Mouse (Mus musculus): ENCODE measurements around the gene Dolk.

The Dolk gene

DNA sequence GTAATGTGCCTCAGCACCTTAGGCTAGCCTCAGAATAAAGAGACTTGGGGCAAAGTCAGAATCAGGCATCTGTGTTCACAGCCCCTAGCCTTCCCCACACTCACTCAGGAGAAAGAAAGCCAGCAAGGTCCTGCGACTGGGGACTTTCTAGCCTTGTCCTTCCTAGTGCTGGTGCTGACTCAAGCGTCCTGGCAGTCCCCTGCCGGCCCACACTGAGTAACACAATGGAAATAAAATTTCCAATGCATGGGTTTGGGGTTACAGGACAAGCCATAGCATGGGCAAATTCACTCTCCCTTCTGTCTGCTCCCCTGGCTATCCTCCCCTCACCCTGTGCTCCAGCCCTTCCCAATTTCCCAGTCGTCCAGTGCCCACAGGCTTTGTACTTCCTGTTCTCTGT lies 17.8 kb downstream of the Dolk start:
- DNase-seq (ENCODE audit: low read depth, low spot score), result no peak

GRCm38 (mm10) chr2:30267466-30267865 lies 18.7 kb downstream of the Dolk start:
- DNase-seq (ENCODE audit: low read depth, low spot score), result no peak

DNA sequence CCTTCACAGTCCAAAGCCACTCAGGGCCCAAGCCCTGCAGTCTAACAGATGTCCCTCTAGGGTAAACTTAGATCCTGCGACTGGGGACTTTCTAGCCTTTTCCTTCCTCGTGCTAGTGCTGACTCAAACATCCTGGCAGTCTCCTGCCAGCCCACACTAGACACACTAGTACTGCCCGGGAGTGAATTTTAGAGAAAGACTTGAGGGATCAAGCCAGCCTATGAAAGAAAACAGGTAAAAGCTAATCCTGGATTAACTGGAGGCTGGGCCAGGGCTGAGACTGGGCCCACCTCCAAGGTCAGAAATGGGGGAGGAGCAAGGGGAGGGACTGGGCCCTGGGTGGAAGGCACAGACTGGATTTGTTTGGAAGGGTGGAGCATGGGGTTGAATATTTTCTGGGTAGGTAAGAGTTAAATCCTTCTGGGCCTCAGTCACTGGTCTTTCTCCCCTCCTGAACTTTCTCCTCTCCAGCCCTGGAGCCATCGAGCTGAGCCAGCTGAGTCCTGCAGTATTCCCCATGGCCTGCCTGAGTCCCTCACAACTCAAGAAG lies 19.7 kb downstream of the Dolk start:
- DNase-seq (ENCODE audit: low read depth, low spot score), result no peak

GRCm38 (mm10) chr2:30265767-30266253 lies 20.3 kb downstream of the Dolk start, which contains the start of gene Phyhd1:
TSS of gene Phyhd1 (plus strand) at chr2:30266203.
- DNase-seq (ENCODE audit: low read depth, low spot score), result no peak

- no peak for DNase-seq (ENCODE audit: low read depth, low spot score)
Observed at GRCm38 (mm10) chr2:30264671-30265519, 21.2 kb downstream of the Dolk start.

DNA sequence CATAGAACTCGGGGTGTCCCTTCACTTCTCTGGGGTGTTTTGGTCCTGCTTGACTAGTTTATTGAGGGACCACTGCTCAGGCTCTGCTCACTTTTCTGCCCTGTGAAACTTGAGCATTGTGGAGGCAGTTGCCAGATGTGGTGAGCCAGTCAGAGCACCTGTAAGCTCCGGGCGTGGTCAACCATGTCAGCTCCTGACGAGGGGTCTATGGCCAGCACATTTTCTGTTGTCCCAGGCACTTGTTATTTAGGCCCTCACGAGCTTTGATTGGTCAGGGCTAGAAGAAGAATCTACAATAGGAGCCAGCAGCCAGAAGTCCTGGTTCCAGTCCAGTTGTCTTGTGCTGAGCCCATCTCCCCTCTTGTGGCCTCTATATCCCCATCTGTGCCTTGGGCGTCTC lies 22.3 kb downstream of the Dolk start:
- DNase-seq (ENCODE audit: low read depth, low spot score), result no peak

DNA sequence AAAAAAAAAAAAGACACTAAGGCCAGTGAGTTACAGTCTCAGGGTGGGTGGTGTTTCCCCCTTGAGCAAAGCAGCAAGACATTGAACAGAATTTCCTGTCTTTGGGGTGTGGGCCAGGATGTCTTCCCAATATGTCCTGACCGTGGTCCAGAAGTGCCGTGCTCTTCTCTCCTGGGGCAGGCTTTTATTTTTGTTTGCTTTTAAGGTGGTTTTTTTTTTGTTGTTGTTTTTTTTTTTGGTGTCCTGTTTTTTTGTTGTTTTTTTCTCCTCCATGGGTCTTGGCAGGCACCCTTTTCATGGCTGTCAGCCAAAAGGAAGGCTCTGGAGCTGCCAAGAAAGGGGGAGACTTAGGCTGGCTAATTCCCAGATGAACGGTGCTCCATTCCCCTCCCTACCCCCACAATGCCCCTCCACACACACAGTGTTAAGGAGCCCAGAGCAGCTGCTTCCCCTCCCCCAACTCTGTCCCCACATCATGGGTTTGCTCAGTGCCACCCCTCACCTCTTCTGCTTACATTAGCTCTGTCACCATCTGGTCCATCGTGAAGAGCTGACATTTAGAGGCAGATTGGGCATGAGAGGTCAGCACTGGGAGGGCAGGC lies 23.2 kb downstream of the Dolk start:
- no peak for DNase-seq (ENCODE audit: low read depth, low spot score)

- no peak for DNase-seq (ENCODE audit: low read depth, low spot score)
Observed at GRCm38 (mm10) chr2:30261921-30262839, 24.0 kb downstream of the Dolk start.

DNA sequence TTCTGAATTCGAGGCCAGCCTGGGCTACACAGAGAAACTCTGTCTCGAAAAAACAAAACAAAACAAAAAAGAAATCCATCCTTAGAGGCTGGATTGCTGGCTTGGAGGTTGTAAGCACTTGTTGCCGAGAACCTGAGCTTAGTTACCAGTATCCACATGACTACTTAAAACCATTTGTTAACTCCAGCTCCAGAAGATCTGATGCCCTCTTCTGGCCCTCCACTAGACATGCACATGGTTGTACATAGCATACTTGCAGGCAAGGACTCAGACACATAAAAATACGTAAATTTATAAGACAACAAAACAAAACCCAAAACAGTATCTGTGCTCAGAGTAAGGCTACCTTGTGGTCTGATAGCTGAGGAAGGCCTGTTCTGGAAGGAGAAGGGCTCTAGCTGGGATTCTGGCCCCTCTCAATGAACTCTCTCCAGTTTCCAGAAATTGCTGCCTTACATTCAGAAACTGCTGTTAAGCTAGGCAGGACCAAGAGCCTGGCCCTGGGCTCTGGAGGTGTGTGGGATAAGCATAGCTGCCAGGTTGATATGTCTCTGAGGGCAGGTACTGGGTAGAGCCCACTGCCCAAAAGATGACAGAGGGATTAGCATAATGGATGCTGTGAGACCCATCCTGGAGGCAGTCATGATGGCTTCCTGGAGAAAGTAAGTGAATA lies 24.9 kb downstream of the Dolk start:
- DNase-seq (ENCODE audit: low read depth, low spot score), result no peak

DNA sequence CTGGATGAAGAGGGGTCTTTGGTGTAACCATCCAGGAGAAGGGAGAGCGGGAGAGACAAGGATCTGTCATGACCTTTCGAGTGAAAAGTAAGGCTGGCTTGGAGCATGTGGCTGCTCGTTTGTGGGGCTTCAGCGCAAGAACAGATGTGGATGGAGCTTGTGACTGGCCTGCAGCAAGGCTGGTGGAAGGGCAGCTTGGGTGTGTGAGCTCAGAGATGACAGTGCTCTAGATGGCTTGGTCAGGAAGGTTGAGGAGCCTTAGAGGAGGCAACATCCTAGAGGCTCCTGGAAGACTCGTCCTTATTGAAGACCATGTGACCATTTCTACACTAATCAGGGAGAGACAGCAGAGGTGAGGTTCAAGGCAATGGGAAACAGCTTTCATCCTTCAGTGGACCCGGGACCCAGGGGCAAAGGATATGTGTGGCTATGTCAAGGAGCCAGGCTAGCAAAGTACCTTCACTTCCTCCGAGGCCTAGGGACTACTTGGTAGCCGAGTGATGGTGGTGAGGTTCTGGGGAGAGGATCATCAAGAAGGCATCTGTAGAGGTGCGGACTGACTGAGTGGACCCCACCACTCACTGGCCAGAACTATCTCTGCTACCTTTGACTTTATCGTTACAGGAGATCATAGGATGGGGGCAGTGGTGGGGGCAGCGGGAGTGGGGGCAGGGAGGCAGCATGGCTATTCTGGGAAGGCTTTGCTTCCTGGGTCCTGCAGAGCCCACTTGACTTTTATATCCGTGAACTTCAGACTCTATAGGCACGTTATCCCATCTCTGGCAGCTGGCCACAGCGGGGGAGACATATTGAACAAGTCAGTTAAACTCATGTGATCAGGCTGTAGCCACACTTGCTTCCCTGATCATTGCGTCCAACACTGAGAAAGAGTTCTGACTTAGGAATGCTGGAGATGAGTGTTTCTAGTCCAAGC lies 26.7 kb downstream of the Dolk start:
- no peak for DNase-seq (ENCODE audit: low read depth, low spot score)

DNA sequence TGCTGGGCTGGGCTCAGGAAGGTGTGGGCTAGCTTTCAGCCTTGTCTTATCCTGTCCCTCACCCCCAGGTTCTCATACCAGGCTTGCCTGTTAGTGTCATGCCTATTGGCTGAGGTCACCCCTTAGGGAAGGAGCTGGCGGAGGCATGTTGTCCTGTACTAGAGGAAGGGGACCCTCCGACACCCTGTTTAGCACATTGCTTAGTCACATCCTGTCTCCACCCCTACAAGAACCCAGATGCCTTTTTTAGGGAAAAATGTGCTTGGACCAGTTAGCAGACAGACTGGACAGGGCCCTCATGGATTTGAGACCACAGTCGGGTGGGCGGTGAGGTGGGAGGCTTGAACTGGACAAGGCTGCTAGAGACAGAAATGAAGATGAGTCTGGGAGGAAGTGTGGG lies 27.5 kb downstream of the Dolk start:
- no peak for DNase-seq (ENCODE audit: low read depth, low spot score)

DNA sequence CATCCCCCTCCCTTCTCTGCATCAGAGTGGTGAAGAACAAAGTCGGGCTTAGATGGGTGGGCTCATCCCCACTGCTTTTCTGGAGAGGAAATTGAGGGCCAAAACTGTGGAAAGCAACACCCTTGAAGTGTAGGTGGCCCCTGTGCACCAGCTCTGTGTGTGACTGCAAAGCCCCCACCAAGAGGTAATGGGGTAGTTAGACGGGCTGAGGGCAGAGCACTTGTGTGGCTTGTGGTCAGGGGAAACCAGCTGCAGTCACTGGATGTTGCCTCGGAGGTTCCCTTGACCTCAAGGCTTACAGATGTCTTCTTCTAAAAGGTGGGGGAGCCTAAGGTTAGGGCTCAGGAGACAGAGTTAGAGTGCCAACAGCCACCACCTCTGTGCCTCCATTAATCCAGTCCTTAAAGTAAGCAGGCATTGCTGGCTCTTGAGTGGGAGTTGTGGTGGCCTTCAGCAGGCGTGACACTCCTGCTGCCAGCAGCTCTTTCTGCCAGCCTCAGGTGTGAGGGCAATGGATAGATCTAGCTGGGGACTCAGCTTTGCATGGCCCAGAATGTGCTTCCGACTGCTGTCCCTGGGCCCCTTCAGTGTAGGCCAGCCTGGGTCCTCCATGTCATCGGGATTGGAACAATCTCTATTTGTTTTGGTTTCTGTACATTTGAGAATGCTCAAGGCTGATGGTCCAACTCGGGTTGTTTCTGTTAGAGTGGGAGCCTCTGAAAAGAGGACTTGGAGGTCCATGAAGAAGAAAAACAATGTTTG lies 28.3 kb downstream of the Dolk start:
- no peak for DNase-seq (ENCODE audit: low read depth, low spot score)

- no peak for DNase-seq (ENCODE audit: low read depth, low spot score)
Observed at GRCm38 (mm10) chr2:30256616-30257350, 29.4 kb downstream of the Dolk start.

DNA sequence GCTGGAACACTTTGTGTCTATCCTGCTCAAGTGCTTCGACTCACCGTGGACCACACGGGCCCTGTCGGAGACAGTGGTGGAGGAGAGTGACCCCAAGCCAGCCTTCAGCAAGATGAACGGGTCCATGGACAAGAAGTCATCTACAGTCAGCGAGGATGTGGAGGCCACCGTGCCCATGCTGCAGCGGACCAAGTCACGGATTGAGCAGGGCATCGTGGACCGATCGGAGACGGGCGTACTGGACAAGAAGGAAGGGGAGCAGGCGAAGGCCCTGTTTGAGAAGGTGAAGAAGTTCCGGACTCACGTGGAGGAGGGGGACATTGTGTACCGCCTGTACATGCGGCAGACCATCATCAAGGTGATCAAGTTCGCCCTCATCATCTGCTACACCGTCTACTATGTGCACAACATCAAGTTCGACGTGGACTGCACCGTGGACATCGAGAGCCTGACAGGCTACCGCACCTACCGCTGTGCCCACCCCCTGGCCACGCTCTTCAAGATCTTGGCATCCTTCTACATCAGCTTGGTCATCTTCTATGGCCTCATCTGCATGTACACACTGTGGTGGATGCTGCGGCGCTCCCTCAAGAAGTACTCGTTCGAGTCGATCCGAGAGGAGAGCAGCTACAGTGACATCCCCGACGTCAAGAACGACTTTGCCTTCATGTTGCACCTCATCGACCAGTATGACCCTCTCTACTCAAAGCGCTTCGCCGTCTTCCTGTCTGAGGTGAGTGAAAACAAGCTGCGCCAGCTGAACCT lies 30.3 kb downstream of the Dolk start:
- no peak for DNase-seq (ENCODE audit: low read depth, low spot score)

DNA sequence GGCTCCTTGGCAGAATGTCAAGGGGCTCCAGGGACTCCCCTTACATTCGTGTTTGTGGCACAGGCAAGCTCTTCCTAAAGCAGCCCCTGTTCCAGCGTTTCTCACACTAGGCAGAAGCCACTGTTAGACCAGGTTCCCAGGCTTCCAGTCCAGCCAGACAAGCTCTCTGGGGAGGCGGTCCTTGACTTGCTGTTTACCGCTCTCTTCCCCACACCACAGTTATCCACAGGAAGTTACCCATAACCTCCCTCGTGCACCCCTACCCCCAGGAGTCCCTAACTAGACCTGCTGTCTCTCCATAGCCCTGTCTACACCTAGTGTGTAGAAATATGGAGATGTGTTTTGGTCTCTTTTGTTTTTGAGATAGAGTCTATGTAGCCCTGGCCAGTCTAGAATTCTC lies 32.3 kb downstream of the Dolk start:
- DNase-seq (ENCODE audit: low read depth, low spot score), result no peak

GRCm38 (mm10) chr2:30252521-30252920 lies 33.6 kb downstream of the Dolk start:
- DNase-seq (ENCODE audit: low read depth, low spot score), result no peak

DNA sequence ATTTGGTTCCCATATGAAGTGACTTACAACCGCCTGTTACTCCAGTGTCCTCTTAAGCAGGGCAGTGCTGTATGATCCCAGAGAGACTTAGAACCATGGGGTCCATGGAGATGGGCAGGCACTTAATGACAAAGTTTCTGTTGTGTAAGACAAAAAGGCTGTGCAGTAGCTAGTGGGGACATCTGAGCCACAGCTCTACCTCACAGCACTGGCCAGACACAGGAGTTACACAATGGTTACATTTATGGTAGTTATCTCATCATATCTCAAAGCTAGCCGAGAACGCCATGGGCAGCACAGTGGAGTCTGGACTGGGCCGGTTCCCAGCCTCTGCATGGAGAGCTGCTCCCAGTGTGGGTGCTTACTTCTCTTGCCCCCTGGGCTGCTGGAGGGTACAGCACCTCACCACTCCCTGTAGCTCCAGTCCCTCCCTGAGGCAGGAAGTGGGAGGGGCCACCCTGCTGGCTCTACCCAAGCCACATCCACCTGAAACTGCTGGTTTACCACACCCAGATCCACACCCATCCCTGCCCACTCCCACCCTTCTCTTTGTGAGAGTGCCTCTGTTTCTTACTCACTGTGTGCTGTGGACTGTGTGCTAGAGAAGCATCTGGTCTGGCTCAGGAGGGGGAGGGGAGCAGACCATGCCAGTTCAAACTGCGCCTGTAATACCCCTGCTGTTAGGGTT lies 34.6 kb downstream of the Dolk start:
- no peak for DNase-seq (ENCODE audit: low read depth, low spot score)

All from WW6 (cell line).